In the genomic region with DNA sequence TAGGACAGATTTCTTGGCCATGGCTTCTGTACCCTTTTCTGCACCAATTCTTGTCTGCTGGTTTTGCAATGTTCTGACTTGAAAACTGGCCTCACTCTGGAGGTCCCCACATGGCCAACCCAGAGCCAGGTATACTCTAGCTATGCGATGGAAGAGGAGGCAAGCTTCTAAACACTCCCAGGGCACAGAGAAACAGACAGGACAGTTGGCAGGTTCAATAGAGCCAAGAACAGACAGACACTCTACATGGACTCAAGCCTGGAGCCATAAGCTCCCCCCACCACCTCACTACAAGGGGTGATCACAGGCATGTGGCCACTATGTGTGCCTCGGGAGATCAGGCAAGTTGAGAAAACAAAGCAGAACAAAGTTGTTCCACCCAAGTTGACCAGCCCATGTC, we compare ENCODE assay signal across 9 mouse cellular contexts.
"Had no signal": no experiment of that assay in that cellular context is flagged by ENCODE, and none has a peak within 500 bp of the region (broad histone marks: within the 10 kb centered on the region; RNA-seq: fewer than 3 reads in every experiment).

No protein-coding gene starts in this region.

- DNase-seq: kidney, postnatal 14 days; kidney, postnatal 4 days; layer of hippocampus, adult 9-11 months; liver; lung, adult 18-20 months; lung, postnatal 10 days; lung, postnatal 36 days; thymus, adult 18-20 months; thymus, postnatal 25 days had no signal
